Mouse (Mus musculus): ENCODE measurements around the gene Vtcn1. TPM values are rescaled to one million over a fixed set of nuclear protein-coding genes. Genes with fewer than 3 reads are reported as not detected.

Gene Vtcn1
- not detected for polyA plus RNA-seq (2017; shearing (Covaris generic))

GRCm38 (mm10) chr3:100825225-100825965, at the start of gene Vtcn1:
Gene Vtcn1, plus strand, starts transcription at chr3:100825459.

GRCm38 (mm10) chr3:100921825-100922505, 96.7 kb downstream of the Vtcn1 start, which contains the start of gene Trim45:
Gene Trim45, plus strand, starts transcription at chr3:100922202.

Other genes starting within 250 kb of the Vtcn1 start
- gene Man1a2, start 140.0 kb upstream of the Vtcn1 start, polyA plus RNA-seq (2017; shearing (Covaris generic)) = 109 TPM
- 0.28 TPM for gene Trim45, start 96.7 kb downstream of the Vtcn1 start, polyA plus RNA-seq (2017; shearing (Covaris generic))
- 6.8 TPM for gene Ttf2, start 144.2 kb downstream of the Vtcn1 start, polyA plus RNA-seq (2017; shearing (Covaris generic))
- 22.5 TPM for gene Cd101, start 204.1 kb downstream of the Vtcn1 start, polyA plus RNA-seq (2017; shearing (Covaris generic))